Mouse (Mus musculus): ENCODE results near the gene Fam172a. TPM values are rescaled to one million over a fixed set of nuclear protein-coding genes. Genes with fewer than 3 reads are reported as not detected.
"Not testable (repeated sequence)": the region's sequence is repeated elsewhere in the genome, so short reads cannot be mapped to it uniquely, and the experiment has no call there.

The Fam172a gene
- polyA plus RNA-seq (2012; rRNA removed): 3.4 and 6.1 TPM in 2 replicates

GRCm38 (mm10) chr13:77701733-77702132 lies at the start of gene Fam172a:
Gene Fam172a (plus strand): TSS chr13:77702033.
- H3K27me3 ChIP-seq (ENCODE audit: control insufficient read depth, insufficient read depth, low read length); H3K4me3 ChIP-seq (ENCODE audit: low read depth, low read length); H3K4me1 ChIP-seq (ENCODE audit: control insufficient read depth, insufficient read depth, insufficient read length, low read length); H3K36me3 ChIP-seq (ENCODE audit: control insufficient read depth, insufficient read depth, low read length); H3K27ac ChIP-seq (ENCODE audit: insufficient read depth, low read depth, low read length): not testable (repeated sequence)
- WGBS: 100% methylated on average over 1 of the region's 6 CpGs

GRCm38 (mm10) chr13:77688651-77689050 lies 13.2 kb upstream of the Fam172a start:
- WGBS: 10% methylated on average over 2 of the region's 2 CpGs
- Histone ChIP-seq H3K27ac (ENCODE audit: insufficient read depth, low read depth, low read length) (no peak overlapping the region), H3K4me1 (ENCODE audit: control insufficient read depth, insufficient read depth, insufficient read length, low read length) (no peaks in the 10 kb centered on the region), H3K4me3 (ENCODE audit: low read depth, low read length) (no peak overlapping the region), H3K27me3 (ENCODE audit: control insufficient read depth, insufficient read depth, low read length) (no peaks in the 10 kb centered on the region), H3K36me3 (ENCODE audit: control insufficient read depth, insufficient read depth, low read length) (no peaks in the 10 kb centered on the region)
- no peak for TF ChIP-seq POLR2A (IDR thresholded peaks at IDR 0.05; ENCODE audit: low read depth, low read length)
- TF ChIP-seq CTCF (IDR thresholded peaks at IDR 0.05; ENCODE audit: extremely low read depth, insufficient read length, insufficient replicate concordance, low read depth, low read length): no peak

- peak; percentile 62; the same call in 1 of the 2 replicates for TF ChIP-seq POLR2A (IDR thresholded peaks at IDR 0.05; ENCODE audit: low read depth, low read length)
- no peak for TF ChIP-seq CTCF (IDR thresholded peaks at IDR 0.05; ENCODE audit: extremely low read depth, insufficient read length, insufficient replicate concordance, low read depth, low read length)
- H3K27ac ChIP-seq (ENCODE audit: insufficient read depth, low read depth, low read length): peak overlapping the region; percentile 55
- H3K27me3 ChIP-seq (ENCODE audit: control insufficient read depth, insufficient read depth, low read length): no peaks in the 10 kb centered on the region
- no peaks in the 10 kb centered on the region for H3K36me3 ChIP-seq (ENCODE audit: control insufficient read depth, insufficient read depth, low read length)
- WGBS: under 1% methylated on average over 35 of the region's 35 CpGs
- no peaks in the 10 kb centered on the region for H3K4me1 ChIP-seq (ENCODE audit: control insufficient read depth, insufficient read depth, insufficient read length, low read length)
- peak overlapping the region; percentile 95 for H3K4me3 ChIP-seq (ENCODE audit: low read depth, low read length)
Observed at GRCm38 (mm10) chr13:77708514-77709013, 6.7 kb downstream of the Fam172a start.

- WGBS: 95% methylated on average over 2 of the region's 2 CpGs
- Histone ChIP-seq H3K4me3 (ENCODE audit: low read depth, low read length) (no peak overlapping the region), H3K4me1 (ENCODE audit: control insufficient read depth, insufficient read depth, insufficient read length, low read length) (no peaks in the 10 kb centered on the region), H3K27ac (ENCODE audit: insufficient read depth, low read depth, low read length) (no peak overlapping the region), H3K36me3 (ENCODE audit: control insufficient read depth, insufficient read depth, low read length) (no peaks in the 10 kb centered on the region), H3K27me3 (ENCODE audit: control insufficient read depth, insufficient read depth, low read length) (no peaks in the 10 kb centered on the region)
- no peak for TF ChIP-seq CTCF (IDR thresholded peaks at IDR 0.05; ENCODE audit: extremely low read depth, insufficient read length, insufficient replicate concordance, low read depth, low read length)
- TF ChIP-seq POLR2A (IDR thresholded peaks at IDR 0.05; ENCODE audit: low read depth, low read length): no peak
Observed at GRCm38 (mm10) chr13:77717499-77717898, 15.7 kb downstream of the Fam172a start.

GRCm38 (mm10) chr13:77742822-77743221 lies 41.0 kb downstream of the Fam172a start:
- H3K27me3 ChIP-seq (ENCODE audit: control insufficient read depth, insufficient read depth, low read length): no peaks in the 10 kb centered on the region
- H3K4me1 ChIP-seq (ENCODE audit: control insufficient read depth, insufficient read depth, insufficient read length, low read length): no peaks in the 10 kb centered on the region
- TF ChIP-seq CTCF (IDR thresholded peaks at IDR 0.05; ENCODE audit: extremely low read depth, insufficient read length, insufficient replicate concordance, low read depth, low read length) (no peak), POLR2A (IDR thresholded peaks at IDR 0.05; ENCODE audit: low read depth, low read length) (no peak)
- no peak overlapping the region for H3K27ac ChIP-seq (ENCODE audit: insufficient read depth, low read depth, low read length)
- H3K4me3 ChIP-seq (ENCODE audit: low read depth, low read length): no peak overlapping the region
- H3K36me3 ChIP-seq (ENCODE audit: control insufficient read depth, insufficient read depth, low read length): no peaks in the 10 kb centered on the region

GRCm38 (mm10) chr13:77777606-77778005 lies 75.8 kb downstream of the Fam172a start:
- Histone ChIP-seq H3K36me3 (ENCODE audit: control insufficient read depth, insufficient read depth, low read length) (no peaks in the 10 kb centered on the region), H3K4me3 (ENCODE audit: low read depth, low read length) (no peak overlapping the region), H3K4me1 (ENCODE audit: control insufficient read depth, insufficient read depth, insufficient read length, low read length) (no peaks in the 10 kb centered on the region), H3K27ac (ENCODE audit: insufficient read depth, low read depth, low read length) (no peak overlapping the region), H3K27me3 (ENCODE audit: control insufficient read depth, insufficient read depth, low read length) (no peaks in the 10 kb centered on the region)
- no peak for TF ChIP-seq POLR2A (IDR thresholded peaks at IDR 0.05; ENCODE audit: low read depth, low read length)
- no peak for TF ChIP-seq CTCF (IDR thresholded peaks at IDR 0.05; ENCODE audit: extremely low read depth, insufficient read length, insufficient replicate concordance, low read depth, low read length)
- 90% methylated on average over 2 of the region's 2 CpGs for WGBS

- 94% methylated on average over 2 of the region's 2 CpGs for WGBS
- H3K27me3 ChIP-seq (ENCODE audit: control insufficient read depth, insufficient read depth, low read length): not testable (repeated sequence)
Observed at GRCm38 (mm10) chr13:77807341-77807740, 105.5 kb downstream of the Fam172a start.

GRCm38 (mm10) chr13:77810449-77810848 lies 108.6 kb downstream of the Fam172a start:
- TF ChIP-seq CTCF (IDR thresholded peaks at IDR 0.05; ENCODE audit: extremely low read depth, insufficient read length, insufficient replicate concordance, low read depth, low read length): no peak
- TF ChIP-seq POLR2A (IDR thresholded peaks at IDR 0.05; ENCODE audit: low read depth, low read length): no peak
- Histone ChIP-seq H3K27ac (ENCODE audit: insufficient read depth, low read depth, low read length) (no peak overlapping the region), H3K4me1 (ENCODE audit: control insufficient read depth, insufficient read depth, insufficient read length, low read length) (no peaks in the 10 kb centered on the region), H3K4me3 (ENCODE audit: low read depth, low read length) (no peak overlapping the region), H3K36me3 (ENCODE audit: control insufficient read depth, insufficient read depth, low read length) (peaks cover 3% of the 10 kb centered on the region; the same call in 1 of the 2 replicates), H3K27me3 (ENCODE audit: control insufficient read depth, insufficient read depth, low read length) (no peaks in the 10 kb centered on the region)
- WGBS: 88% methylated on average over 1 of the region's 1 CpGs

More at GRCm38 (mm10) chr13:77807341-77807740, 105.5 kb downstream of the Fam172a start:
- not testable (repeated sequence) for H3K4me1 ChIP-seq (ENCODE audit: control insufficient read depth, insufficient read depth, insufficient read length, low read length); H3K4me3 ChIP-seq (ENCODE audit: low read depth, low read length); H3K27ac ChIP-seq (ENCODE audit: insufficient read depth, low read depth, low read length); H3K36me3 ChIP-seq (ENCODE audit: control insufficient read depth, insufficient read depth, low read length)

Measured in small intestine, adult 2 months (tissue).